Mouse (Mus musculus) lung, embryonic 14.5 days (tissue): ENCODE measurements at regions not wholly inside any gene's neighbourhood (a gene's known extent, or its start where the extent isn't known, plus 50 kb on each side); places are given as distances from the start of the nearest gene placed in this dataset.
A peak's percentile ranks its signal among the peaks of the same experiment; 100 is the strongest.
"Not testable (repeated sequence)": the region's sequence is repeated elsewhere in the genome, so short reads cannot be mapped to it uniquely, and the experiment has no call there.

Experiments
- ATAC-seq: fragments of 200-750 bp; cut with Nextera tagmentation; 2 replicates; pipeline ENCODE4 v1.8.0; 2017; ENCODE audit warnings: mild to moderate bottlenecking, moderate TSS enrichment, moderate library complexity; ENCODE audit not compliant: insufficient read depth
- DNase-seq: peaks from one replicate; pipeline ENCODE4 v3.0.0-alpha.2; 2015
- H3K27ac ChIP-seq: fragments of 300-500 bp; sonication (generic); 2 replicates; pipeline ENCODE4 v1.5.1; 2014; ENCODE audit warnings: low read depth, mild to moderate bottlenecking, moderate library complexity
- H3K27me3 ChIP-seq: fragments of 300-500 bp; sonication (generic); 2 replicates; pipeline ENCODE4 v1.6.1; 2014; ENCODE audit warnings: low read length, control low read depth; ENCODE audit not compliant: insufficient read depth
- H3K36me3 ChIP-seq: fragments of 300-500 bp; sonication (generic); 2 replicates; pipeline ENCODE4 v1.6.1; 2014; ENCODE audit warnings: control low read depth; ENCODE audit not compliant: insufficient read depth
- H3K4me1 ChIP-seq: fragments of 300-500 bp; sonication (generic); 2 replicates; pipeline ENCODE4 v1.6.1; 2014; ENCODE audit warnings: antibody characterized with exemption, control low read depth; ENCODE audit not compliant: insufficient read depth
- H3K4me2 ChIP-seq: fragments of 300-500 bp; sonication (generic); 2 replicates; pipeline ENCODE4 v1.6.1; 2014; ENCODE audit warnings: mild to moderate bottlenecking
- H3K4me3 ChIP-seq: fragments of 300-500 bp; sonication (generic); 2 replicates; pipeline ENCODE4 v1.5.1; 2014; ENCODE audit warnings: low read depth, low read length
- H3K9ac ChIP-seq: fragments of 300-500 bp; sonication (generic); 2 replicates; pipeline ENCODE4 v1.6.1; 2014
- H3K9me3 ChIP-seq: fragments of 300-500 bp; sonication (generic); 2 replicates; pipeline ENCODE4 v1.6.1; 2016; ENCODE audit warnings: low read depth, low read length, control low read depth
- CTCF ChIP-seq: IDR thresholded peaks from 2 replicates; pipeline ENCODE4 v1.5.1; 2016; ENCODE audit warnings: antibody characterized with exemption, low read depth
- WGBS: fragments of 180-500 bp; shearing (Covaris S2); extraction: QIAGEN DNeasy Blood & Tissue Kit; methylation state at CpG from one replicate; pipeline ENCODE4 v1.1.7; 2014; 5-methylcytosine and 5-hydroxymethylcytosine counted together

DNA sequence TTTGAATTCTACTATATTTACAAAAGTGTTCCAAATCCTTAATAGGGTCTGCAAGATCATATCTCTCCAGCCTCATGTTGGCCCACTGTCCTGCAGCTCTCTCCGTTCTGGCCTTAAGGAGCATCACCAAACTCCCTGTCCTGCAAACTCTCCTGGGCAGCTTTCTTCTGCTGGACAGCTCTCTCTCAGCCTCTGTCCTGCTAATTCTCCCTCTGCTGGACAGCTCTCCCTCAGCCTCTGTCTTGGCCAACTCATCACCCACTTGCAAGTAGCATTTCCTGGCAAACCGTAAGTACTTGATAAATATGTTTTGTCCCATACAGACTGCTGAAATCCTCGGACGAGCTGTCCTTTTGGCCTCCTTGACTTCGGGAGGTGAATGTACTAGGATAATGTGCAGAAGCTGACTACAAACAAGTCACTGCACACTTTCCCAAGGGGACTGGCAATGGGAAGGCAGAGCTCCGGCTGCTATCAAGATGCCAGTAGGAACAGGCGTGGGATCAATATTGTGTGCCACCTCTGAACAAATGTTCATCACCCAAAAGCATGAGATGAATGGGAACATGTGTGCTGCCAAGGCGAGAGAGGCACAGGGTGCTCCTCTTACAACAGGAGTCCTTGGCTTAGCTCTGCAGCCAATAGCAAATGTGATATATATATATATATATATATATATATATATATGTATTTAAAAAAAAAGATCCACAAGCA is 108.1 kb upstream of the Gcfc2 start:
- ATAC-seq (no peak), DNase-seq (peak; percentile 43)
- Histone ChIP-seq H3K4me3 (no peak overlapping the region), H3K4me1 (no peaks in the 10 kb centered on the region), H3K27ac (no peak overlapping the region), H3K27me3 (no peaks in the 10 kb centered on the region), H3K9me3 (no peaks in the 10 kb centered on the region), H3K9ac (no peak overlapping the region), H3K4me2 (no peak overlapping the region), H3K36me3 (no peaks in the 10 kb centered on the region)
- TF ChIP-seq CTCF = peak; percentile 32
- WGBS = 66% methylated on average over 8 of the region's 8 CpGs

DNA sequence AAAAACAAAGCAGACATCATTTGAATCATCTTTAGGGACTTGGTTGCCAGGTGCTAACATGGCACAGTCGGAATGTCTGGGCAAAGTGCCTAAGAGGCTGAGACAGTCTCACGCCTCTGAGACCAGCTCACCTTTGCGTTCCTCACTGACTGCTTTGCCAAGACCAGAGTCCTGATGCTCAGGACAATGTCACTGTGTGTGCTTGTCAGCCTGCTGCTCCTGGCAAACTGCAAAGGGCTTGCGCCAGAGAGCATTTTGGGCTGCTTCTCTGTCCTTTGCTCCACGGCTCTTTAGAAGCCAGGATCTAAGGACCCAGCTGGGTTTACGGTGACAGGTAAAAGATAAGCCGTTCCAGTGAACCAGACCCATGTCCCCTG is 107.5 kb upstream of the Gcfc2 start:
- Histone ChIP-seq H3K9ac (no peak overlapping the region), H3K4me1 (no peaks in the 10 kb centered on the region)
- 77% methylated on average over 7 of the region's 7 CpGs for WGBS

DNA sequence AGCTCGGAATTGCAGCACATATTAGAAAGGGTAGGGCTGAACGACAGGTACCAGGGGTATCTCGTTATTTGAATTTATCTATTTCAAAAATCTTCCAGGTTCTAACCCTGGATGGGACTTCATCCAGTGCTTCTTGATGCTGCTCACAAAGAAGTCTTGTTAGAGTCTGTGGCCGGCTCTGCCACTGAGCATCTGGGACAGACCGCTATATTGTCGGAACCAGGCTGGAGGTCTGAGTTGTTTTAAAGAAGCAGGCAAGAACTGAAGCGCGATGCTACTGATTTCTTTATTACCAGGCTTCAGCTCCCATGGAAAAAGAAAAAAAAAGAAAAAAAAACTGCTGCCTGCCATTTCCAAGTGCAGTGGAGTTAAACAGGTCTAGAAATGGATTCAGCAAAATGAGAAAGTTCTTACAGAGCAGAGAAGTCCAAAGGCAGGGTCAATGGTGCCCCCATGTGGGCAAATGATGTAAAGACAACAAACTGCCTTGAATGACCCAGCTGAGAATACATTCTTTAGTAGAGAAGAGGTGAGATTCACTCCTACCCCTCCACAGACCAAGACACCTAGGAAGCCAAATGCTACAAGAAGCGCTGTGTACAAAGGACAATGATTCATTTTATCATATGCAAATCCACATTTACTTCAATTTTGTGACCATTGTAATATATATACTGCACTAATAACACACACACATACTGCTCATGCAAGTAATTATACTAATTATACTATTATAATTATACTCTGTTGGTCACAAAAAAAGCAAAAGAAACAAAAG is 106.2 kb upstream of the Gcfc2 start:
- TF ChIP-seq CTCF = peak; percentile 76
- H3K4me1 ChIP-seq = no peaks in the 10 kb centered on the region
- no peak overlapping the region for H3K9ac ChIP-seq
- no peaks in the 10 kb centered on the region for H3K9me3 ChIP-seq
- no peaks in the 10 kb centered on the region for H3K27me3 ChIP-seq
- H3K36me3 ChIP-seq = no peaks in the 10 kb centered on the region
- no peak overlapping the region for H3K4me3 ChIP-seq
- no peak overlapping the region for H3K27ac ChIP-seq
- ATAC-seq = 0 out of 2 replicates have a peak, but pooled peaks have one; percentile 28
- H3K4me2 ChIP-seq = no peak overlapping the region
- WGBS = 69% methylated on average over 9 of the region's 9 CpGs
- DNase-seq = peak; percentile 81

More for the DNA sequence above, 107.5 kb upstream of the Gcfc2 start:
- TF ChIP-seq CTCF = no peak
- Histone ChIP-seq H3K27me3 (no peaks in the 10 kb centered on the region), H3K36me3 (no peaks in the 10 kb centered on the region), H3K4me2 (no peak overlapping the region), H3K27ac (no peak overlapping the region), H3K4me3 (no peak overlapping the region), H3K9me3 (no peaks in the 10 kb centered on the region)
- ATAC-seq (no peak), DNase-seq (no peak)

DNA sequence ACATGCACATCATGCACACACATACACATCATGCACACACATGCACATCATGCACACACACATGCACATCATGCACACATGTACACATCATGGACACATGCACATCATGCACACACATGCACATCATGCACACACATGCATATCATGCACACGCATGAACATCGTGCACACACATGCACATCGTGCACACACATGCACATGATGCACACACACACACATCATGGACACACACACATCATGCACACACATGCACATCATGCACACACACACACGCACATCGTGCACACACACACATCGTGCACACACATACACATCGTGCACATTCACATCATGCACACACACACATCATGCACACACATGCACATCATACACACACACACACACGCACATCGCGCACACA is 104.9 kb upstream of the Gcfc2 start:
- Histone ChIP-seq H3K27me3 (no peaks in the 10 kb centered on the region), H3K36me3 (no peaks in the 10 kb centered on the region), H3K4me1 (no peaks in the 10 kb centered on the region), H3K4me3 (no peak overlapping the region), H3K9me3 (no peaks in the 10 kb centered on the region), H3K9ac (no peak overlapping the region), H3K27ac (no peak overlapping the region), H3K4me2 (no peak overlapping the region)
- ATAC-seq (no peak), DNase-seq (no peak)
- TF ChIP-seq CTCF = no peak
- 94% methylated on average over 10 of the region's 10 CpGs for WGBS

DNA sequence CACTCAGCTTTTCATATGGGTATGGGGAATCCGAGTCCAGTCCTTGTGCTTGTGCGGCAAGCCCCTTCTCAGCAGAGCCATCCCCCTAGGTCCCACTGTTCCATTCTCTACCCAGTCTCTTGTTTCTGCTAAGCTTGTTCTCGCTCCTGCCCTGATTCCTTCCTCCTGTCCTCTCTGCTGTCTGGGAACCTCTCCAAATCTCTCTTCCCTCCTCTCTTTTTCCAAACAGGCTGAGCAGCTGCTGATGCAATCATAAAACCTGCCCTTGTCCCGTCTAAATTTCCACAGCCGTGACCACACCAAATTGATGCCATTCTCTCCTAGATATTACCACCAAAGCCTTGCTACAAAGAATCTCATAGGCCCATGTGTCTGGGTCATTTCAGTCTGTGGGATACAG is 103.4 kb upstream of the Gcfc2 start:
- H3K4me2 ChIP-seq = no peak overlapping the region
- no peak for TF ChIP-seq CTCF
- ATAC-seq (no peak), DNase-seq (no peak)
- H3K36me3 ChIP-seq = no peaks in the 10 kb centered on the region
- no peaks in the 10 kb centered on the region for H3K27me3 ChIP-seq
- H3K9me3 ChIP-seq = no peaks in the 10 kb centered on the region
- no peak overlapping the region for H3K9ac ChIP-seq
- no peak overlapping the region for H3K27ac ChIP-seq
- WGBS = 65% methylated on average over 5 of the region's 5 CpGs
- H3K4me1 ChIP-seq = no peaks in the 10 kb centered on the region
- H3K4me3 ChIP-seq = no peak overlapping the region

DNA sequence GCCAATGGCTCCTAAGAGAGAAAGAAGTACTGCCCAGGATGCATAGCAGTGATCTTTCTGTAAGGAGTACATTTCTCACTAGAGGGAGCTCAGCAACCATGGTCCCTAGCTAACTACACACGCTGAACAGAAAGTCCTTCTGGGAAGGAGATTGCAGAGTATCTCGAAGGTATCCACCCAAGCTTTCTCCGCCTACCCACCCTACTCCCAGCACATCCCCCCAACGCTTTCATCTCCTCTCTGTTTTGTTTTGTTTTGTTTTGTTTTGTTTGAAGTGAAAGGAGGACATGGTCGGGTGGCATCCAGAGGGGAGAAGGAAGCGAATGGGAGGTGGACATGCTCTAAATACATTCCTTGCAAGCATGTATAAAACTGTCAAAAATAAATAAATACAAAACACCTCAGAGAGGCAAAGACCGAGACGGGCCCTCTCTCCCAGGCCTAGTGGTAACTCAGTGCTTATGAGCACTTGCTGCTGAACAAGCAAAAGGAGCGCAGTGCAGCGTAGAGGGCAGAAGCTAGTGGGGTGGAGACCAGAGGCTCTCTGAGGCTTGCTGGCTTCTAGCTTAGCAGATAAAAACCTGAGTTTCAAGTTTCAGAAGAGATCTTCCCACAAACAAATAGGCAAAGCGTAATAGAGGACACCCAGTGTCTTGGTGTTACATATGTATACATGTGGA is 83.9 kb upstream of the Gcfc2 start:
- no peaks in the 10 kb centered on the region for H3K36me3 ChIP-seq
- no peak overlapping the region for H3K9ac ChIP-seq
- TF ChIP-seq CTCF = peak; percentile 45
- no peak overlapping the region for H3K27ac ChIP-seq
- no peaks in the 10 kb centered on the region for H3K9me3 ChIP-seq
- no peaks in the 10 kb centered on the region for H3K4me1 ChIP-seq
- ATAC-seq (no peak), DNase-seq (peak; percentile 53)
- no peaks in the 10 kb centered on the region for H3K27me3 ChIP-seq
- WGBS = 45% methylated on average over 11 of the region's 11 CpGs
- H3K4me3 ChIP-seq = no peak overlapping the region
- H3K4me2 ChIP-seq = no peak overlapping the region

DNA sequence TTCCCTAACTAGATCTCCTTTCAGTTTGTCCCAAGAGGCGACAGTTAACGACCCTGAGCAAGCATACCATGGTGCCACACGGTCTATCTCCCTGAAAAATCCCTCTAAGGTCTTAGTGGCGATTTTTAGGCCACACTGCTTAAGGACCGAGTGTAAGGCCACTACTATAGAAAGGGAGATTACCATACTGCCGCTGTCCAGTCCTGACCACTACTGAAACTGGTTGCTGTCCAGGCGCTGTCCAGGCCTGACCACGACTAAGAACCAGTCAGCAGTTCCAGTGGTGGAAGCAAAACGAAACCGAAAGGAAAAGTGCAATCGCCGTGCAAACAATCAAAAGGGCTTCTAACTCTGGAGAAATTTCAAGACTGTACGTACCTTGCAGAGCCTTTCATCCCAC is 55.3 kb upstream of the Gcfc2 start:
- not testable (repeated sequence) for H3K4me2 ChIP-seq, H3K27ac ChIP-seq, H3K27me3 ChIP-seq, H3K36me3 ChIP-seq, ATAC-seq, H3K9me3 ChIP-seq, H3K4me1 ChIP-seq, H3K4me3 ChIP-seq, H3K9ac ChIP-seq
- peak; percentile 19 for DNase-seq
- WGBS = 86% methylated on average over 13 of the region's 13 CpGs
